Mouse (Mus musculus): ENCODE results near the gene Gm14326. TPM values are rescaled to one million over a fixed set of nuclear protein-coding genes. Genes with fewer than 3 reads are reported as not detected.

The Gm14326 gene
- polyA plus RNA-seq (2015; fragmentation: Nextera tagmentation; extraction: Ambion mirVana): 7.0 and 8.6 TPM in 2 replicates

DNA sequence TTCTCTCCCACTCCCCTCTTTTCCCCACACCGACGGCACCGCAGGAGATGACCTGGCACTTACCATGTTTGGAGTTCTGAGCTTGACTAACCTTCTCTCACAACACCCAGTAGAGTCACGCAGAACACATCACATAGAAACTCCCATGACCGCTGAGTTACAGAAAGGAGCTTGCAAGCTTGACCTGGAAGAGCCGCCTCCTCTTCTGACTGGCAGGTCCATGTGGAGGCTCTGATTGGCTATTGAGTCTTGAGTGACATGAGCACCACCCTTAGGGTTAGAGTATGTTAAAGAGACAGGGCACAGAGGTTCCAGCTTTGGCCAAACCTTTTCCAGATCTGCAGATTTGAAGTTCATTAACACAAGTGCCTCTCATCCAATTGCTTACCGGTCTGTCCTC, at the start of gene Gm14326:
Gene Gm14326 (minus strand): TSS at position 153 of the 400 bp plus-strand sequence.

GRCm38 (mm10) chr2:177925563-177926103, 31.5 kb downstream of the Gm14326 start, which contains the start of gene Zfp972:
Gene Zfp972 (minus strand): TSS chr2:177925613.

DNA sequence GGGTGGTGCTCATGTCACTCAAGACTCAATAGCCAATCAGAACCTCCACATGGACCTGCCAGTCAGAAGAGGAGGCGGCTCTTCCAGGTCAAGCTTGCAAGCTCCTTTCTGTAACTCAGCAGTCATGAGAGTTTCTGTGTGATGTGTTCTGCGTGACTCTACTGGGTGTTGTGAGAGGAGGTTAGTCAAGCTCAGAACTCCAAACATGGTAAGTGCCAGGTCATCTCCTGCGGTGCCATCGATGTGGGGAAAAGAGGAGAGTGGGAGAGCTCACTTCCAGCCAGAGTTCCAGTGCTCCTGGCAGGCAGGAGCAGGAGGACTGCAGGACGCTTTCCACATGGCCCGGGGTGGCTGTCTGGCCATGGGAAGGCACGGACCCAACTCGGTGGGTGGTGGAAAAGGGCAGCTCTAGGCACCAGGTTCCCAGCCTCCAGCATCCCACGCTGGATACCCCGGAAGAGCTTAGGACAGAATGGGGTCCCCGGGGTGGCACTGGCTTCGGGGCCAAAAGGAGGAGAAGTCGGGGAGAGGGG, 60.0 kb downstream of the Gm14326 start, which contains the start of gene Gm14327:
Gene Gm14327 (plus strand): TSS at position 51 of the 533 bp plus-strand sequence.

Other genes starting within 250 kb of the Gm14326 start
- gene Gm14322, start 198.0 kb downstream of the Gm14326 start, polyA plus RNA-seq (2015; fragmentation: Nextera tagmentation; extraction: Ambion mirVana): 0.34 and 1.0 TPM in 2 replicates
- gene Gm14325, start 117.0 kb downstream of the Gm14326 start, polyA plus RNA-seq (2015; fragmentation: Nextera tagmentation; extraction: Ambion mirVana): 8.7 and 12.7 TPM in 2 replicates
- 1.9 and 2.4 TPM in 2 replicates for gene Gm14327, start 60.2 kb downstream of the Gm14326 start, polyA plus RNA-seq (2015; fragmentation: Nextera tagmentation; extraction: Ambion mirVana)
- gene Zfp972, start 31.7 kb downstream of the Gm14326 start, polyA plus RNA-seq (2015; fragmentation: Nextera tagmentation; extraction: Ambion mirVana): 1.1 TPM in 1 of 2 replicates, not detected in the other
- 4.9 and 7.5 TPM in 2 replicates for gene Zfp971, start 66.0 kb upstream of the Gm14326 start, polyA plus RNA-seq (2015; fragmentation: Nextera tagmentation; extraction: Ambion mirVana)
- 3.4 and 3.5 TPM in 2 replicates for gene Zfp931, start 121.2 kb upstream of the Gm14326 start, polyA plus RNA-seq (2015; fragmentation: Nextera tagmentation; extraction: Ambion mirVana)
- gene Phactr3, start 161.7 kb upstream of the Gm14326 start, polyA plus RNA-seq (2015; fragmentation: Nextera tagmentation; extraction: Ambion mirVana): 0.05 and 0.06 TPM in 2 replicates

All from spleen, postnatal 0 days (tissue).